Mouse (Mus musculus) heart, embryonic 14.5 days (tissue): ENCODE results near the gene Preb. TPM values are rescaled to one million over a fixed set of nuclear protein-coding genes. Genes with fewer than 3 reads are reported as not detected.

Source experiments
- ATAC-seq: fragments of 200-750 bp; cut with Nextera tagmentation; 2 replicates; pipeline ENCODE4 v1.8.0; 2017; ENCODE audit warnings: low read depth, moderate TSS enrichment; ENCODE audit not compliant: insufficient number of reproducible peaks, insufficient read depth, low FRiP score
- H3K27ac ChIP-seq, 2 experiments: fragments of 200-500 bp in 1 of 2; fragments of 300-500 bp in 1 of 2; sonication (generic) in 1 of 2; replicated peaks in 1 of 2; 2 replicates each; pipeline ENCODE4 v1.5.1; 2012 to 2014; ENCODE audit warnings: low read depth in 2 of 2, low read length in 2 of 2, control low read depth in 1 of 2, mild to moderate bottlenecking in 1 of 2, mixed read lengths in 1 of 2; ENCODE audit not compliant: control insufficient read depth in 1 of 2, insufficient read depth in 1 of 2
- H3K27me3 ChIP-seq: fragments of 300-500 bp; sonication (generic); 2 replicates; pipeline ENCODE4 v1.6.1; 2014; ENCODE audit warnings: mild to moderate bottlenecking, low read length, control low read depth; ENCODE audit not compliant: control insufficient read depth, insufficient read depth
- H3K36me3 ChIP-seq: fragments of 300-500 bp; sonication (generic); 2 replicates; pipeline ENCODE4 v1.6.1; 2014; ENCODE audit warnings: mild to moderate bottlenecking, control low read depth, low read length, mixed read lengths; ENCODE audit not compliant: control insufficient read depth, insufficient read depth
- H3K4me1 ChIP-seq, 2 experiments: fragments of 200-500 bp in 1 of 2; fragments of 300-500 bp in 1 of 2; sonication (generic) in 1 of 2; 2 replicates each; pipeline ENCODE4 v1.6.1; 2012 to 2014; ENCODE audit warnings: low read length in 2 of 2, control low read depth in 1 of 2, mixed read lengths in 1 of 2; ENCODE audit not compliant: control insufficient read depth in 2 of 2, insufficient read depth in 2 of 2
- H3K4me2 ChIP-seq: fragments of 300-500 bp; sonication (generic); 2 replicates; pipeline ENCODE4 v1.6.1; 2014; ENCODE audit warnings: mild to moderate bottlenecking, low read length
- H3K4me3 ChIP-seq, 2 experiments: fragments of 200-500 bp in 1 of 2; fragments of 300-500 bp in 1 of 2; sonication (generic) in 1 of 2; 2 replicates each; pipeline ENCODE4 v1.5.1; 2012 to 2014; ENCODE audit warnings: low read length in 2 of 2, mild to moderate bottlenecking in 2 of 2, control low read depth in 1 of 2, low read depth in 1 of 2, moderate library complexity in 1 of 2; ENCODE audit not compliant: control insufficient read depth in 1 of 2, insufficient read depth in 1 of 2
- H3K9ac ChIP-seq: fragments of 300-500 bp; sonication (generic); 2 replicates; pipeline ENCODE4 v1.6.1; 2014; ENCODE audit warnings: mild to moderate bottlenecking, low read length
- H3K9me3 ChIP-seq: fragments of 300-500 bp; sonication (generic); 2 replicates; pipeline ENCODE4 v1.6.1; 2016; ENCODE audit warnings: low read length, control low read depth; ENCODE audit not compliant: control insufficient read depth
- WGBS: fragments of 180-500 bp; shearing (Covaris S2); extraction: QIAGEN DNeasy Blood & Tissue Kit; methylation state at CpG from one replicate; pipeline ENCODE4 v1.1.7; 2014; 5-methylcytosine and 5-hydroxymethylcytosine counted together
- polyA plus RNA-seq: library from polyadenylated mRNA; unstranded; fragments of >200 nt; fragmentation: Nextera tagmentation; extraction: Ambion mirVana; gene quantifications from 2 replicates; pipeline ENCODE4 v1.2.1, GENCODE M21; 2014

Gene Preb
- polyA plus RNA-seq, 1 experiment from 2014 or later, result 59.5 TPM

GRCm38 (mm10) chr5:30966189-30966588 lies 6.0 kb upstream of the Preb start:
- no peak for ATAC-seq
- H3K27ac ChIP-seq, result no peak overlapping the region
- H3K27me3 ChIP-seq, result no peaks in the 10 kb centered on the region
- H3K9ac ChIP-seq, result no peak overlapping the region
- no peaks in the 10 kb centered on the region for H3K4me1 ChIP-seq
- 85% methylated on average over 4 of the region's 4 CpGs for WGBS
- H3K36me3 ChIP-seq, result no peaks in the 10 kb centered on the region
- no peaks in the 10 kb centered on the region for H3K9me3 ChIP-seq
- no peak overlapping the region for H3K4me2 ChIP-seq
- H3K4me3 ChIP-seq, result no peak overlapping the region

- 71% methylated on average over 3 of the region's 3 CpGs for WGBS
- no peaks in the 10 kb centered on the region for H3K27me3 ChIP-seq
These were observed 3.8 kb upstream of the Preb start for GRCm38 (mm10) chr5:30963916-30964315.

GRCm38 (mm10) chr5:30961545-30962505 lies 1.7 kb upstream of the Preb start:
- Histone ChIP-seq H3K4me1 (peaks cover 6 to 18% of the 10 kb centered on the region in 2 experiments), H3K9me3 (no peaks in the 10 kb centered on the region), H3K36me3 (peaks cover 16% of the 10 kb centered on the region), H3K9ac (no peak overlapping the region), H3K4me3 (no peak overlapping the region), H3K27ac (no peak overlapping the region), H3K4me2 (no peak overlapping the region), H3K27me3 (no peaks in the 10 kb centered on the region)
- WGBS, result 47% methylated on average over 10 of the region's 10 CpGs
- ATAC-seq, result no peak

More at GRCm38 (mm10) chr5:30963916-30964315, 3.8 kb upstream of the Preb start:
- no peak for ATAC-seq
- Histone ChIP-seq H3K4me3 (no peak overlapping the region), H3K27ac (no peak overlapping the region), H3K36me3 (peaks cover under 1% of the 10 kb centered on the region; the same call in 1 of the 2 replicates), H3K4me1 (peaks cover 4 to 7% of the 10 kb centered on the region in 2 experiments), H3K9me3 (no peaks in the 10 kb centered on the region), H3K9ac (no peak overlapping the region), H3K4me2 (no peak overlapping the region)

- H3K4me3 ChIP-seq, result peak overlapping the region in 1 of 2 experiments; percentile 86; a peak in 1 of 4 replicates
These were observed 653 bp upstream of the Preb start for GRCm38 (mm10) chr5:30960814-30961213.

GRCm38 (mm10) chr5:30959198-30959854 lies 835 bp downstream of the Preb start:
- H3K27ac ChIP-seq, result peak overlapping the region; percentile 84 to 86; a peak in 3 of 4 replicates
- 30% methylated on average over 19 of the region's 19 CpGs for WGBS
- ATAC-seq, result no peak

More at GRCm38 (mm10) chr5:30960814-30961213, 653 bp upstream of the Preb start:
- Histone ChIP-seq H3K27ac (0 out of 4 replicates have a peak overlapping the region, but pooled peaks of 1 of the 2 experiments have one; percentile 30), H3K9me3 (no peaks in the 10 kb centered on the region), H3K27me3 (no peaks in the 10 kb centered on the region), H3K4me2 (peak overlapping the region; percentile 93), H3K4me1 (peaks cover 6 to 18% of the 10 kb centered on the region in 2 experiments), H3K9ac (no peak overlapping the region), H3K36me3 (peaks cover 20% of the 10 kb centered on the region)
- WGBS, result 87% methylated on average over 2 of the region's 2 CpGs
- ATAC-seq, result no peak

GRCm38 (mm10) chr5:30957891-30958290 lies 2.3 kb downstream of the Preb start:
- Histone ChIP-seq H3K9ac (no peak overlapping the region), H3K36me3 (peaks cover 49% of the 10 kb centered on the region), H3K9me3 (no peaks in the 10 kb centered on the region), H3K27ac (no peak overlapping the region), H3K4me2 (no peak overlapping the region), H3K4me1 (peaks cover 6 to 18% of the 10 kb centered on the region in 2 experiments), H3K27me3 (no peaks in the 10 kb centered on the region), H3K4me3 (no peak overlapping the region)
- 95% methylated on average over 6 of the region's 6 CpGs for WGBS
- no peak for ATAC-seq

More at GRCm38 (mm10) chr5:30959198-30959854, 835 bp downstream of the Preb start:
- Histone ChIP-seq H3K36me3 (peaks cover 35% of the 10 kb centered on the region), H3K9ac (peak overlapping the region; percentile 94), H3K4me3 (peak overlapping the region; percentile 84 to 86), H3K27me3 (no peaks in the 10 kb centered on the region), H3K9me3 (no peaks in the 10 kb centered on the region), H3K4me1 (peaks cover 6 to 18% of the 10 kb centered on the region in 2 experiments), H3K4me2 (peak overlapping the region; percentile 93)

GRCm38 (mm10) chr5:30955751-30956150 lies 4.4 kb downstream of the Preb start:
- ATAC-seq, result no peak
- no peak overlapping the region for H3K27ac ChIP-seq
- 95% methylated on average over 6 of the region's 6 CpGs for WGBS
- H3K4me1 ChIP-seq, result peaks cover 6 to 21% of the 10 kb centered on the region in 2 experiments
- H3K9me3 ChIP-seq, result no peaks in the 10 kb centered on the region
- no peaks in the 10 kb centered on the region for H3K27me3 ChIP-seq
- peaks cover 62% of the 10 kb centered on the region for H3K36me3 ChIP-seq
- H3K4me3 ChIP-seq, result no peak overlapping the region
- H3K4me2 ChIP-seq, result no peak overlapping the region
- H3K9ac ChIP-seq, result no peak overlapping the region
